Mouse (Mus musculus) retina, postnatal 7 days (tissue): ENCODE data around the gene Gm11444.

ENCODE experiments used
- DNase-seq: peaks from one replicate; pipeline ENCODE4 v3.0.0-alpha.2; 2012; ENCODE audit warnings: low read depth, low spot score

The Gm11444 gene

DNA sequence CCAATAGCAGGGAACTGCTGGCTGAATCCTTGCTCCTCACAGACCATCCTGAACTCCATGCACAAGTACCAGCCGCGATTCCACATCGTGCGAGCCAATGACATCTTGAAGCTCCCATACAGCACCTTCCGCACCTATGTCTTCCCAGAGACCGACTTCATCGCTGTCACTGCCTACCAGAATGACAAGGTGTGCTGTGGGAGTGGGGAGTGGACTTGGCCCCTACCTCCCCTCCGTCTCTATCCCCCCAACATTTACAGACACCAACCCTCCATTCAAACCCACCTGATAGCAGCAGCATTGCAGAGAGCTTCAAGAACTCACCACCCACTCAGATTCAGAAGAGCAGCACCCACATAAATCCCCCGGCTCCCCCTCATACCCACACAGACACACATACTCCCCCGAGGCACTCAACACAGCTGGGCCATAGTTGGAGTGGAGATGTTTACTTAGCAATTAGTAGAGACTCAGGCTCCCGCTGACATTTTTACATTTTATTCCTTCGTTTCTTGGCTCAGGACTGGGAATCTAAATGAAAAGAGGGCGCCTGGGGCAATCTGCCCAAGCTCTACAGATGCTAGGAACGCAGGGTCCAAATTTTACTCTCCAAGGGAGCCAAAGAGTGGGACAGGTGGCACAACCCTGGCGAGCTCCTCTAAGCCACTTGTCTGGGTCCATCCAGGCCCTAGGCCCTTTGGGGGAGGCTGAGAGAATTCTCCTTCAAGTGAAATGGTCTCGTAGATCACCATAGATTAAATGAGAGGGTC is 14.2 kb downstream of the Gm11444 start:
- DNase-seq: no peak

DNA sequence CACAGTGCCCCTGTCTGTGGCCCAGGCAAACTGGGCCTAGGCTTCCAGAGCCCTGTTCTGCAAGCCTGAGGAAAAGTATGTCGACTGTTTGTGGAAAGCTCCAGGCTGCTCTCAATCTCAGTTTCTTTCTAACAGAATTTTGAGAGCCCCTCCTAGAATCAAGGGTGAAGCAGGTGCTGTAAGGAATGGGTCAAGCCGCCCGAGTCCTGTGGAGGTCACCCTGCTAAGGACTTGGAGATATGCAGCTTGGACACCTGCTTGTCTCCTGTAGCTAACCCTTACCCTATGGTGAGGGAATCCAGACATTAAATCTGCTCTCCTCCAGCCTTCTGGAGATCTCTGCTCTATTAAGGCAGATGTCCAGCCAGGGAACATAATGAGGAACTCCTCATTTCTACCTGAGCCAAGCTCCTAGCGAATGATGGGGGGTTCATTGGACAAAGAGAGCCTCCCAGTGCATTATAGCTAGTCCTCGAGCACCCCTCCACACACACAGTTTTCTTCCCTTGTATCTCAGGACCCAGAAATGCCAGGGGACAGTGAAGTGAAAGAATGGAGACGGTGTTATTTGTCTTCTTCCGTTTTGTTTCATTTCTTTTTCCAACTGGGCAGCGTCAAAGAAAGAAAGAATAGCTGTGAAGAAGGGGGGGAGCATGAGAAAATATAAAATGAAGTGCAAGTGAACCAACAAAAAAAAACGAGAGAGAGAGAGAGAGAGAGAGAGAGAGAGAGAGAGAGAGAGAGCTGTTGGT is 15.0 kb downstream of the Gm11444 start:
- no peak for DNase-seq

DNA sequence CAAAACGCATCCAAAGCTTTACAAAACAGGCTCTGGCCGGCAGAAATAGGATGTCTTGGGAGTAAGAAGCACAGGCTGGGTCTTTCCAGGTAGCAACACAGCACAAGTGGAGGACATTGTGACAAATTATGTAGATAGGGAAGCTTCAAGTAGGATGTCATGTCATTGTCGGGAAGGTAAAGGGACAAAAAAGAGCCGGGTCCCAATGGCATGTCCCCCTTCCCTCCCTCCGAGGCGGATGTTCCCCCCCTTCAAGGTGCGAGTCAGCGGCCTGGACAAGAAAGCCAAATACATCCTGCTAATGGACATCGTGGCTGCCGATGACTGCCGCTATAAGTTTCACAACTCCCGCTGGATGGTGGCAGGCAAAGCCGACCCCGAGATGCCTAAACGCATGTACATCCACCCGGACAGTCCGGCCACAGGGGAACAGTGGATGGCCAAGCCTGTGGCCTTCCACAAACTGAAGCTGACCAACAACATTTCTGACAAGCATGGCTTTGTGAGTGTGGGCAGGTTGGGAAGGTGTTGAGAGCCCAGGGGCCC is 15.7 kb downstream of the Gm11444 start:
- DNase-seq: no peak

DNA sequence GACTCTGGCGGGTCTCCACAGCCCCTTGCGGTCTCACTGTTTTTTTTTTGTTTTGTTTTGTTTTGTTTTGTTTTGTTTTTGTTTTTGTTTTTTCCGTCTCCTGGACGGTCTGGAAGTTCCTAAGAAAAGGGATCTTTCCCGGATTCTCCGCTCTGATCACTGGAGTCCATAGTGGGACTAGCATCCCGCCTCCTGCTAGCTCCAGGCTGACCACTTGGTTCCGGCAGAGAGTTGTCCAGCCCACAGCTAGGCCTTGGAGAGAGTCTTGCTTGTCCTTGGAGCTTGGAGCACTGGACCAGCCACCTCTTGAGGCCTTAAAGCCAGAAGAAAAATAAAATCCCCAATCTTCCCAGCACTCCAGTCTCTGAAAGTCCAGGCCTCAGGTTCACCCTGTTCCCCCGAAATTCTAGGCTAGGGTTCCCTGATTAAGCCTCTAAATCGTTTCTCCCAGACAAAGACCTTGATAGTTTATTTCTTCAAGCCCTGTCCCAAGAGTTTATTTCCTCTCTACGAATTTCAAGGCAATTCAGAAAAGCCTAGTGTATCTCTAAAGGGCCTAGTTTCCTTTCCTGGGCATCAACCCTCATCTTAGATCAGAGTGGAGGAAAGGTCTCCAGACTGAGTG is 16.3 kb downstream of the Gm11444 start:
- no peak for DNase-seq

DNA sequence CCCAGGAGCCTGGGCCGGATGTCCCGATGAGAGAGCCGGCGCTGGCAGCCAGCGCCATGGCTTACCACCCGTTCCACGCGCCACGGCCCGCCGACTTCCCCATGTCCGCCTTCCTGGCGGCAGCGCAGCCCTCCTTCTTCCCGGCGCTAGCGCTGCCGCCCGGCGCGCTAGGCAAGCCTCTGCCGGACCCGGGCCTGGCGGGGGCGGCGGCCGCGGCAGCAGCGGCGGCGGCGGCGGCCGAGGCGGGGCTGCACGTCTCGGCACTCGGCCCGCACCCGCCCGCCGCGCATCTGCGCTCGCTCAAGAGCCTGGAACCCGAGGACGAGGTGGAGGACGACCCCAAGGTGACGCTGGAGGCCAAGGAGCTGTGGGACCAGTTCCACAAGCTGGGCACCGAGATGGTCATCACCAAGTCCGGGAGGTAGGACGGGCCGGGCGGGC is 17.0 kb downstream of the Gm11444 start:
- no peak for DNase-seq

DNA sequence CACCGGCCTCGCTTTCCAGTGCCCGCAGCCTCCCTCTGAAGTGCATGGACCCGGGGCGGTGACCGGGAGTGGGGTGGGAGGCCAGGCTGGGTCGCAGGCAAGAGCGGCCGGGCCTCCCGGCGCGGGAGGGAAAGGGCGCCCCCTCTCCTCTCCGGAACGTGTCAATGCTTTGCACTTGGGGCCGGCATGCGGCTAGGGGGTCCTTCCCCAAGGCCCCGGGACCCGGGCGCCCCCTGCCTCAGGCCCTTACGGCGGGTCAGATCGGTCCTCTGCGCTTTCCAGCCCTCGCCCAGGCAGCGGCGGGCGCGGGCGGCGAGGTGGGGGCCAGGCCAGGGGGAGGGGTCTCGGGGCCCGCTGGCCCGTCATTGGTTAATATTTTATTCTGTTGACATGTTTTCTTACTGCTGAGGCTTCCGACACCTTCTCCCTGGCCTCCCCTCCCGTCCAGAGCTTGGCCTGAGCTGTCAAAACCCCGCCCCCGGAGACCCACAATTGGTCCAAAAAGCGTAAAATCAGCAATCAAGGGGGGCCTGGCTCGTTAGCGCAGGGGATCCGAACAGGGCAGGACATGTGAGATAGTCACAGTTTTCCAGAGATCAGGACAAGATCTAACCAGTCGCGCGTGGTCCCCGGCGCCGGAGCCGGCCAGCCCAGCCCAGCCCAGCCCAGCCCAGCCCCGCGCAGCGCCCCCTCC is 17.8 kb downstream of the Gm11444 start, which contains the start of gene Tbx2:
Gene Tbx2, plus strand, starts transcription at position 321 of the 694 bp plus-strand sequence.
- peak; percentile 80 for DNase-seq

DNA sequence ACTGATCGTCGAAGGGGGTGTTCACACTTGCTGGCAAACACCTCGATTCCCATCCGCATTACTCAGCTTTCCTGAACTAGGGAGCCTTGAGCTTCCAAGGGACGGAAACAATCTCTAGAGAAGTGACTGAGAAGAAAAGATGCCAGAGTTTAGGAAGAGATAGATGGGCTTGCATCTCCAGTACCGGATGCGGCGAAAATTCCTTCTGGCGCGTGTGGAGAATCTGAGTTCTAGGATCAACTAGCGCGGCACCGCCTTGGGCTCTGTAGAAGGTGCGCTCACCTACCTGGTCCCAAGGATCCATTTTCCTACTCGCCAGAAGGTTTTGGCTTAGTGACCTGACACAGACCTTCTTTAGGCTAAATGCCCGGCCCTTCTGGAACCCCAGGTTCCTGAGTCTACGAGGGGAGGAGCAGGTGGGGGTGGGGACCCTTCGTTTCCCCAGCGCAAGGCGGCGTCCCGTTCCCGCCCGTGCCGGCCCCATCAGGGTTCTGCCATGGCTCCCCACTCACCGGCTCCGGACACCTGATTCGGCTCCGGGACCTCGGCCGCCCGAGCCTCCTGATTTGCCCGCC is 18.4 kb downstream of the Gm11444 start:
- DNase-seq: no peak

DNA sequence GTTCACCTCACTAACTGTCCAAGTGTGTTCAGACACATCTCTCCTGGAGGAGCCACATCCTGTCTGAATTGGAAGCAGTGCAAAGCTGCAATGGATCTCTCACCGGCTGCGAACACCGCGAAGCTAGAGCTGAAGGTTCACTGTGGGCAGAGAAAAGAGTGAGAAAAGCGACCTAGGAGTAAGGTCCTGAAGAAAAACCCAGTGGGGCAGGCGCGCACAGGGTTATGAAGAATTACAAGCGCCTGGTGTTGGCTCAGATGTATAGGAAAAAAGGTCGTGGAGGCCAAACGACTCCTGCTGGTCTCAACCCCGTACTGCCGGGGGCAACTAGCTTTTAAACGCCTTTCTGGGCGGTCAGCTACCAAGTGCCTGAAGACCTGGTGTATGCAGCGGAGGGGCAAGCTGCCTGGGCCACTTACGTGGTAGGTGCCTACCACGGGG is 19.2 kb downstream of the Gm11444 start:
- no peak for DNase-seq

DNA sequence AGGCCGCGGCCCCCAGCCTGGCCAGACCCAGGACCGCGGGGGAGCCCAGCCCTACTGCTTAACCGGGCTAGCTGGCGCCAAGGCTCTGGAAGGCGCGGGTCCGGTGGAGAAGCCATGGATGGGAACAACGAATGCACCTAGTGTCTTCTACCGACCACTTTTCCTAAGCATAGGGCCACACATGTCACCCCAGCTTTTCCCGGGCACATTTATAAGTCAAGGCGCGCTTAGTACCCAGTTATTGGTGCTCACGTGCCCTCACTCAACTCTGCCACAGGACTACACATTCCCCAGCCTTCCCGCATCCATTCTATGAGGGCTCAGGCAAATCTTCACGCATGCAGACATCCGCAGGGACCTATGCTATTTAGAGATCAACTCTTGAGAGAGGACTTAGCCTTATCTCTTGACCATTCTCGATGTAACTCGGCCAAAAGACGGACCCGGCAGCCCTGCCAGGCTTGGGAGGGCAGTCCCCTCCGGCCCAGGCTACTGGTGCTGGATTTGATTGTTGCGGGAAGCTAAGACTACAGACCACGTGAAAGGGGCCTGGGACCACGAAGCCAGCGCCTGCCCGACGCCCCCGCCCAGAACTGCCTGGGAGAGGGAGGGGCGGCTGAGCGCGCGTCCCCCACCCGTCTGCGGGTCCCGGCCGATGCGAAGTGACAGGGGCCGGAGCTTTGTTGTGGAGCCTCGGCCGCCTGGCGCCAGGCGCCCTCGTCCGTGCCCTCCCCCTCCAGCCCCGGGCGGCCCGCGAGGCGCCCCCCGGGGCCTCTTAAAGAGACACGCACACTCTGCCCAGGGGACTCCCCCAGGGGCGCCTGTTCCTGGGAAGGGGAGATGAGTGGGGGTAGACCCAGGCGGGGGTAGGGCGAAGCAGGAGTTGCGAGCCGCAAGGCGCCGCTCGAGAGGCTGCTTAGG is 20.4 kb downstream of the Gm11444 start:
- no peak for DNase-seq

DNA sequence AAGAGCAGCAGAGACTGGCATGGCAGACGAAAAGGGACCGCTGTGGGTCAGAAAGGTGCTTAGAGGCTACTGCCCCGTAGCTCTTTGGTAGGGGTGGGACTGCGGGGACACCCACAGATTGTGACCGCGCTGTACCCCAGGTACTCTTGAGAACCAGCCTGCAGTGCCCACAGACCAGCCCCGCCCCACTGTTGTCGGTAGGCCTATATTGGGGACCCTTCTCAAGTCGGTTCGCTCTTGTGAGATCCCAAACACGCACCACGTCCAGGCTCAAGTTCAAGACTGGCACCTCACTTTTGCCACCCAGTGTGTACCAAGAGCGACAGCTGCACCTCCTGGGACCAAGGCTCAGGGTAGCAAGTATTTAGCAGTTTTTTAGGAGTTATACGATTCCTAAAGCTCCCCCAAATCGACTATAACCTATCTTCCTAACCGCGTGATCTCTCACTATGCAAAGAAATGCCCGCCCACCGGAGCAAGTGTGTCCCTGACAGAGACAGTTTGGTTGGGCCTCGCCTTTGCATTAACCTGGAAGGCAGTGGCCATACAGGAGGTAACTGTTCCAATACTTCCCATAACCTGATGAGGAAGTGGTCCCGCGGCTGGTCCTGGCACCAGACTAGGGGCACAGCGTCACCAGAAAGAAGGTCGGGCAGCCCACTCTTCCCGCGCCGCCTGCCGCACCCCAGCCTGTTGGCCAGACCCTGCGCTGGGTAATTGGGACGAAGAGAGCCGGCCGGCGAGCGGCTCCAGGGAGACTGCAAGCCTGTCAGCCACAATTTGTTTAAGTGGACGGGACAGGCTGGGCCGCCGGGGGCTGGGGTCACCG is 21.2 kb downstream of the Gm11444 start:
- DNase-seq: no peak

DNA sequence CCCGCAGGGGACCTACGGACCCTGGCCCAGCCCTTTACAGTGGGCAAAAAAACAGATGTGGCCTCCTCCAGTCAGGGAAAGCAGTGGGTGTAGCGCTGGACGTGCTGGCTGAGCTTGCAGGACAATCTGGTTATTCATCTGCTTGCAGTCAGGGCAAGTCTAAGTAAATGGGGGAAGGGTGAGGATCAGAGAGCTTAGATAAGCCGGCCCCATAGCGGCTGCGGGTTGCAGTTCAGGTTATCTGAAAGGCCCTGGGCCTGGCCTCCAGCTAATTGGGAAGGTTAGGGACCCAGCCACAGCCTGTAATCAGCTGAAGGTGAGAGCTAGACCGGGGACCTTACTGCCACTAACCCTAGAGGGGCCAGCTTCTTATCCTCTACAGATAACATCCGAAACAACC is 22.8 kb downstream of the Gm11444 start:
- DNase-seq: no peak

DNA sequence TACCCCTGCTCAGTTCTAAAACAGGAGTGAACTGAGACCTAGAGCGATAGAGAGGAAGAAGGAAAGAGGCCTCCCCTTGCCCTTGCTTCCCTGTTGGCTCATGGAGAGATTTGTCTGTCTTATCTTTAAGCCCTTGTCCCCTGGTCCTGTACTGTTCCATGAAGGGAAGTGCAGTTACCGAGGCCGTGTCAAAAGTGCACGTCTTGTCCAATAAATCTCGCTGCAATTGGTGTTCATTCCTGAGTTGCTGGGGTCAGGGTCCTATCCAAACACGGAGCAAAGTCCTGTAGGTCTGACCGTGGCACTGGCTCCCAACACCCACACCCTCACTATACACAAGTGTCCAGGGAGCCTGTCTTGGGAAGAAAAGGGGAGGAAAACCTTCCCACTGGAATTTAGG is 24.3 kb downstream of the Gm11444 start:
- no peak for DNase-seq

DNA sequence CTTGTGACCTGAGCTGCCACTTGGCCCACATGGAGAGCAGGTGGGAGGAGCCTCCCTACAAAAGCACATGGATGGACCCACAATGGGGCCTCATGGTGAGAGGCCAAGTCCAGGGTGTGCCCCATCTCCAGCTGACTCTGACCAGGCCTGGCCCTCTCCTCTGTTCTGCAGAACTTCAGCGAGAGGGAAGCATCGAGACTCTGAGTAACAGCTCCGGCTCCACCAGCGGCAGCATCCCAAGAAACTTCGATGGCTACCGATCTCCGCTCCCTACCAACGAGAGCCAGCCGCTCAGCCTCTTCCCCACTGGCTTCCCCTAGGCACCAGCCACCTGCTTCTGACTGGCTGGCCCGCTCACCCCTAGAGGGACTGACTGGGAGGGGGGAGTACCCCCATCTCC is 25.1 kb downstream of the Gm11444 start:
- no peak for DNase-seq

DNA sequence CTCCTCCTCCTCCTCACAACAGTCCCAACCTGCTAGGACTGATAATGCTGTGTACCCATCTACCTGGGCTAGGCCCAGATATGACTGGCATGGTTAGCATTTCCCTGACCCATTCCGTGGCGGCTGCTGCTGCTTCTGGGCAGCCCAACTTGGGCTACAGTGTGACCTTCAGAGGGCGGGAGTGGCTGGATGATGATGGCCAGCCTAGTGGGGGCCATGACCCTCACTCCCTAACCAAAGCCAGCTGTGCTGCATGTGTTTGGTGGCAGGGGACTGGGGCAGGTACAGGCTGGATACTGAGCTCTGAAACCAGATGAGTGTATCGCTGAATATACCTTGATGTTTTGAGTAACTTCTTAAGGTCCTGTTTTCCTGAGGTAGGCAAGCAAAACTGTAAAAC is 26.3 kb downstream of the Gm11444 start:
- DNase-seq: no peak

DNA sequence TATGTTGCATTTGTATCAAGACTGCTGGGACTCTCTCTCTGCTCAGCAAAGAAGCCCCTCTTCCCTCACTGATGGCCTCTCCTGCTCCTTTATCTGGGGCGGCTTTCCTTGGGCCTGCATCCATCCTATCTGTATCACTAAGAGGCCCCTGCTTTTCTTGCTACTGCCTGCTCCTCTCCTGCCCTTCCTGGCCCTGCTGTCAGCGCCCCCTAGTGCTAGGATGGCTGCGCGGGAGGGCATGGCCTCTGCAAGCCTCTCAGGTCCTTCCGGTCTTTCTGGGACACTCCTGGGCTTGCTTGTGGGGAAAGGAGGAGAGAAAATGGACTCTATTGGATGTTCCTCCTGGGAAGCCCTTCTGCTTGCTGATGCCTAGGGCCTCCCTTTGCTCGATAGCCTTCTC is 27.0 kb downstream of the Gm11444 start:
- no peak for DNase-seq

DNA sequence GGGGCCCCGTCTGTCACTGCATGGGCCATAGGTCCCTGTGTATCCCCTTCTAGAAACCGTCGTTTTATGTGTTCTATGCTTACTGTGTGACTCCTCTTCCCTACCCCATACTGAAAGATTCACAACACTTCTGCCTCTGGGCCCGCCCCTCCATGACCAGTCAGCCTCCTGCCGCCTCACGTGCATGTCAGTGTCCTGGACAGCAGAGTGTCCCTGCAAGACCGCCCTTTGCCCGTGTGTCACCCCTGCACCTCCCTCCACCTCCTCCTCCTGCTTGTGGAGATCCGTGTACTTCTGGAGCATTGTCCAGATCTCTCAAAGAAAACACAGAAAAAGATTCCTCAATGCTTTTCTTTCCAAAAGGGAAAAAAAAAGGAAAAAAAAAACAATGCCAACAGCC is 28.5 kb downstream of the Gm11444 start:
- no peak for DNase-seq

DNA sequence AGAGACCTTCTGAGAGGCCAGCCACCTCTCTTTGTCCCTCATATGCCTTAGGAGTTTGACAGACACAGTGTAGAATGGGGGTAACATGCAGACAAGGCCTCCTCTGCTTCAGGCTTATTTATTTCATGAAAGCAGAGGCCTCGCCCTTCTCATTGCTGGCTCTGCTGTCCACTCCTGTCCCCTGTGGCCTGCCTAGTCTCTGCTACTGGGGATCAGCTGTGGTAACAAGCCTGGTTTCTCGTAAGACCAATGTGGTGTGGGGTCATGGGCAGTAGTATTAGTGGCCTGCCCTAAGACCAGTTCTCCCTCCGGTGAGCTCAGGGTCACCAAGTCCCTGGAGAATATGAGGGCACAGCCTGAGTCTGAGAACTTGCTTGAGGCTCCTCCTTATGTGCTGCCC is 29.2 kb downstream of the Gm11444 start:
- no peak for DNase-seq

DNA sequence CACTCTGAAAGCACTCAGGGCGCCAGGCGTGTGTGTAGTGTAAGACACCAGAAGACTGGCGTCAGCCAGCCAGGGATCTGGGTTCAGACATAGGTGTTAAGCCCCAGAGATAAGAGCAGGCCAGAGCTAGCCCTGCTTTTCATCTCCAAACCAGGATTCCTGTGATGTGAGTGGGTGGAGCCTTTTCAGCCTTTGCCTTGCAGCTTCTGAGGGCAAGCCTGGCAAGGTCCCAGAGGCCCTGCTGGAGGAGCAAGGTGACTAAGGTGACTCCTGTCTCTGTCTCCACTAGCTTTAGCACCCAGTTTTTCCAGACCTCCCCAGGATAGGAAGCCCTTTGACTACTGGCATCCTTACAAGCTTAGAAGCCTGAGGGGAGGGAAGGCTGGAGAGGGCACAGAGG is 31.7 kb downstream of the Gm11444 start:
- DNase-seq: no peak

DNA sequence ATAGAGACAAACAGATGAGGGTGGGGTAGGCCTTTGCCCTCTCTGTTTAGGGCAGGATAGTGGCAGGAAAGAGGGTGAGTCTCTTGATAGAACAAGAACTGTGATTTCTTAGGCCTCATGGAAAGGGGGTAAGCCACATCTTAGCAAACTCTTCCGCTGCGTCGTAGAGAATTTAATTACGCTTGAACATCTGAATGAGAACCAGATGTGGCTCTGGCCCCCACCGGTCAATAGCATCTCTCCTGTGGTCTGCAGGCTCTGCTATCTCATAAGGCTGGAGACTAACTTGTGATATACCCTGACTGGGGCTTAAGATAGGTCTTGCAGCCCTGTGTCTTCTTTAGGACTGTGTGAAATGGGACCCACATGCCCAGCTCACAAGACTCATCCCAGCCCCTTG is 33.7 kb downstream of the Gm11444 start:
- no peak for DNase-seq
